Mouse (Mus musculus) forebrain, embryonic 15.5 days (tissue): ENCODE measurements around the gene Itfg2. TPM values are rescaled to one million over a fixed set of nuclear protein-coding genes. Genes with fewer than 3 reads are reported as not detected.

Source experiments
- ATAC-seq: fragments of 200-750 bp; cut with Nextera tagmentation; replicated peaks from 2 replicates; pipeline ENCODE4 v1.8.0; 2017; ENCODE audit warnings: mild to moderate bottlenecking, moderate TSS enrichment, moderate library complexity
- H3K27ac ChIP-seq: fragments of 300-500 bp; sonication (generic); replicated peaks from 2 replicates; pipeline ENCODE4 v1.5.1; 2015; ENCODE audit warnings: mild to moderate bottlenecking, inconsistent platforms
- H3K27me3 ChIP-seq: fragments of 300-500 bp; sonication (generic); 2 replicates; pipeline ENCODE4 v1.6.1; 2015; ENCODE audit warnings: inconsistent platforms
- H3K36me3 ChIP-seq: fragments of 300-500 bp; sonication (generic); 2 replicates; pipeline ENCODE4 v1.6.1; 2015; ENCODE audit warnings: mild to moderate bottlenecking, inconsistent platforms
- H3K4me1 ChIP-seq: fragments of 300-500 bp; sonication (generic); 2 replicates; pipeline ENCODE4 v1.6.1; 2015; ENCODE audit warnings: inconsistent platforms
- H3K4me2 ChIP-seq: fragments of 300-500 bp; sonication (generic); replicated peaks from 2 replicates; pipeline ENCODE4 v1.6.1; 2015; ENCODE audit warnings: mild to moderate bottlenecking, inconsistent platforms
- H3K4me3 ChIP-seq: fragments of 300-500 bp; sonication (generic); 2 replicates; pipeline ENCODE4 v1.5.1; 2015; ENCODE audit warnings: mild to moderate bottlenecking, inconsistent platforms
- H3K9ac ChIP-seq: fragments of 300-500 bp; sonication (generic); replicated peaks from 2 replicates; pipeline ENCODE4 v1.6.1; 2015; ENCODE audit warnings: mild to moderate bottlenecking, inconsistent platforms
- H3K9me3 ChIP-seq: fragments of 300-500 bp; sonication (generic); 2 replicates; pipeline ENCODE4 v1.6.1; 2016; ENCODE audit warnings: inconsistent platforms
- WGBS: fragments of 180-500 bp; shearing (Covaris S2); methylation state at CpG from one replicate; pipeline ENCODE4 v1.1.7; 2015; ENCODE audit warnings: mixed read lengths; 5-methylcytosine and 5-hydroxymethylcytosine counted together
- polyA plus RNA-seq: library from polyadenylated mRNA; unstranded; fragments of >200 nt; fragmentation: Nextera tagmentation; extraction: Ambion mirVana; gene quantifications from 2 replicates; pipeline ENCODE4 v1.2.1, GENCODE M21; 2015

The Itfg2 gene
- polyA plus RNA-seq, 1 experiment from 2014 or later: 40.5 TPM

- no peaks in the 10 kb centered on the region for H3K27me3 ChIP-seq
- H3K4me1 ChIP-seq: no peaks in the 10 kb centered on the region
- WGBS: 74% methylated on average over 12 of the region's 12 CpGs
- H3K27ac ChIP-seq: no peak overlapping the region
- H3K9me3 ChIP-seq: no peaks in the 10 kb centered on the region
- H3K9ac ChIP-seq: no peak overlapping the region
- no peak for ATAC-seq
- H3K4me2 ChIP-seq: no peak overlapping the region
- no peak overlapping the region for H3K4me3 ChIP-seq
- no peaks in the 10 kb centered on the region for H3K36me3 ChIP-seq
These were observed 31.3 kb upstream of the Itfg2 start for GRCm38 (mm10) chr6:128455835-128456605.

DNA sequence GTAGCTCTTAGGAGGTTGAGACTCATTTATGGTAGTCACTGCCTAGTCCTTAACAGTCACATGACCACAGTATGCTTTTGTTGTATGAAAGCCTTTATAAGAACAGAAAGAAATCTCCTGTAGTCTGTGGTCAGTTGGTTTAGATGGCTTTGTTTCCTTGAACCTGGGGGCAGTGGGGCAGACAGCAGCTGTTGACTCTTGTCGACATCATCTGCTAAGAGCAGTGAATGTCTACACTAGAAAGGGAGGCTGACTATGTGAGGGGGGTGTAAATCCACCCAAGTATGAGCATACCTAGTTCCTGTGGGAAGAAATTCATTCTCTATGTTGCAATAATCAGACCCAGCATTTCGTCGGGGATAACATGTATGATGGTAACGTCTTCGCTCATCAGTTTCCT, 22.3 kb upstream of the Itfg2 start:
- peaks cover 6% of the 10 kb centered on the region; the same call in 1 of the 2 replicates for H3K4me1 ChIP-seq
- no peaks in the 10 kb centered on the region for H3K9me3 ChIP-seq
- H3K36me3 ChIP-seq: no peaks in the 10 kb centered on the region
- 96% methylated on average over 5 of the region's 5 CpGs for WGBS
- no peak overlapping the region for H3K27ac ChIP-seq
- no peak overlapping the region for H3K9ac ChIP-seq
- no peak overlapping the region for H3K4me2 ChIP-seq
- no peaks in the 10 kb centered on the region for H3K27me3 ChIP-seq
- no peak for ATAC-seq
- H3K4me3 ChIP-seq: no peak overlapping the region

- Histone ChIP-seq H3K9ac (no peak overlapping the region), H3K4me2 (peak overlapping the region; percentile 24; the same call in 1 of the 2 replicates), H3K4me3 (no peak overlapping the region), H3K27me3 (no peaks in the 10 kb centered on the region), H3K4me1 (peaks cover 6% of the 10 kb centered on the region; the same call in 1 of the 2 replicates), H3K36me3 (no peaks in the 10 kb centered on the region), H3K27ac (no peak overlapping the region), H3K9me3 (no peaks in the 10 kb centered on the region)
- ATAC-seq: peak; percentile 79
- WGBS: 12% methylated on average over 14 of the region's 14 CpGs
These were observed 21.2 kb upstream of the Itfg2 start for GRCm38 (mm10) chr6:128445761-128446535.

DNA sequence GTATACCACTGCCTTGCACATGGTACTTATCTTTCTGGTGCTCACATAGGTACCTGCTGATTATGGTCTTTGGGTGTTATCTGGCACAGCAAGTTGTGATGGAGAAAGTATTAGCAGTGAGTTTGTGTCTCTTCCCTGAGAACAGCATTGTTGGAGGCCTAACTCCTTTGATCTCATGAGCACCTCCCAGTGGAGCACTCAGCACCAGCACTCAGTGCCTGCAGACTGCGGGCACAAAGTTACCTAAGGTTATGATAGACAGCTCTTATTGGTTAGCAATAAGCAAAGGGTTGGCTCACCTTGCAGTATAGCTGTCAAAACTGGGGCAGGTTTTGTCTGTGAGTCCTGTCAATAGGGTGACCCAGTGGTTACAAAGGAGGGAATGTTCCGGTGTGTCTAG, 15.5 kb upstream of the Itfg2 start:
- Histone ChIP-seq H3K4me3 (no peak overlapping the region), H3K4me1 (peaks cover 17% of the 10 kb centered on the region), H3K27ac (no peak overlapping the region), H3K9ac (no peak overlapping the region), H3K27me3 (no peaks in the 10 kb centered on the region), H3K4me2 (no peak overlapping the region), H3K36me3 (peaks cover 8% of the 10 kb centered on the region), H3K9me3 (no peaks in the 10 kb centered on the region)
- no peak for ATAC-seq
- 92% methylated on average over 2 of the region's 2 CpGs for WGBS

DNA sequence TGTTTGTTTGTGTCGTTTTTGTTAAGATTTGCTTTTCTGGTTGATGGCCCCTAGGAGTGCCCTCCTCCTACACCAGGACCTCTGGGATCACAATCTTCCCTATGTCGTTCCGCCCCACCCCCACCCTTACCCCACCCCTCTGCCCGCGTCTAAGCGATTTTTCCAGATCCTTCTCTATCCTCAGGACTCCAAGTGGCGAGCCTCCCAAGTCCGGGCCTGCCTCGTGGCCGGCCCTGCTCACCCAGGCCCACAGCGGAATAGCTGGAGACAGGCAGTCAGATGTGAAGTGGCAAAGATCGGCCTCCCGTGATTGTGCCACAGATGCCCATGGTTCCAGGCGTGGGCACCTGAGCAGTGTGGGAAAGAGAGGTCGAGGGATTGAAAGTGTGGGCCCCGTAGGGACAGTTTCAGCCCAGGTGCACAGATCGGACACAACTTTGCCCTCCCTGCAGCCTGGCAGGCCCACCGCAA, 14.2 kb upstream of the Itfg2 start:
- peak; percentile 57 for ATAC-seq
- H3K9ac ChIP-seq: peak overlapping the region; percentile 39; the same call in 1 of the 2 replicates
- 30% methylated on average over 18 of the region's 18 CpGs for WGBS
- peaks cover 21% of the 10 kb centered on the region for H3K36me3 ChIP-seq
- peaks cover 17% of the 10 kb centered on the region for H3K4me1 ChIP-seq
- H3K4me2 ChIP-seq: peak overlapping the region; percentile 46
- peak overlapping the region; percentile 98 for H3K4me3 ChIP-seq
- no peaks in the 10 kb centered on the region for H3K9me3 ChIP-seq
- H3K27ac ChIP-seq: peak overlapping the region; percentile 20; the same call in 1 of the 2 replicates
- H3K27me3 ChIP-seq: no peaks in the 10 kb centered on the region

DNA sequence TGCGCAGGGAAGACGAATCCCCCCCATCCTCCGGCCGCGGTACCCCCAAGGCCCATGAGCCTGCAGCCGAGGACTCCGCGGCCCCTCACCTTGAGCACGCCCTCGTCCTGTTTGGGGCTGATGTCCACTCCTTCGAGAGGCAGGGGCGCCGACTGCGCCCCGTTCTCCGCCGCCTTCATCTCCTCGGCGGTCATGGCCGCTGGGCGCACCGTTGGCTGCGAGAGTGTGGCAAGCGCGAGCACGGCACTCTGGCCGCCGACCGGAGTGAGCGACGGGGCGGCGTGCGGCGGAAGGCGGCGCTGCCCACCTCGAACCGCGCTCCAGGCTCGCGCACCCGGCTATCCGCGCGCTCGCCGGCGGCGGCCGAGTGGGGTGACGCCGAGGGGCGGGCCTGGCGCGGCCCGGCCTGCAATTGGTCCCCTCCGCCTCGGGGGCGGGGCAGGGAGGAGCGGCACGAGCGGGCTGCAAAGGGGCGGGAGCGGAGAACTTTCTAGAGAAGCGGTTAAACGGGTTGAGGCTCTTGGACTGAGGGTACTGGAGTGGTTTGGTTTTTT, 13.7 kb upstream of the Itfg2 start, which contains the start of gene Fkbp4:
Gene Fkbp4, minus strand, starts transcription at position 361 of the 554 bp plus-strand sequence.
- H3K4me3 ChIP-seq: peak within 1 kb of the TSS; percentile 98
- H3K27me3 ChIP-seq: no peaks in the 10 kb centered on the region
- peak; percentile 94 for ATAC-seq
- under 1% methylated on average over 67 of the region's 67 CpGs for WGBS
- peaks cover 26% of the 10 kb centered on the region for H3K36me3 ChIP-seq
- no peaks in the 10 kb centered on the region for H3K9me3 ChIP-seq
- H3K4me1 ChIP-seq: peaks cover 17% of the 10 kb centered on the region
- H3K9ac ChIP-seq: peak within 1 kb of the TSS; percentile 98
- peak within 1 kb of the TSS; percentile 94 for H3K27ac ChIP-seq
- peak within 1 kb of the TSS; percentile 46 for H3K4me2 ChIP-seq

- Histone ChIP-seq H3K9me3 (no peaks in the 10 kb centered on the region), H3K4me2 (peak overlapping the region; percentile 46), H3K27me3 (no peaks in the 10 kb centered on the region), H3K4me3 (peak overlapping the region; percentile 98), H3K27ac (peak overlapping the region; percentile 94), H3K9ac (peak overlapping the region; percentile 98), H3K4me1 (peaks cover 17% of the 10 kb centered on the region), H3K36me3 (peaks cover 32% of the 10 kb centered on the region)
- under 1% methylated on average over 52 of the region's 52 CpGs for WGBS
- ATAC-seq: peak; percentile 74
These were observed 13.1 kb upstream of the Itfg2 start for GRCm38 (mm10) chr6:128437731-128438316.

GRCm38 (mm10) chr6:128437288-128437687, 12.6 kb upstream of the Itfg2 start:
- Histone ChIP-seq H3K4me3 (peak overlapping the region; percentile 98), H3K4me1 (peaks cover 17% of the 10 kb centered on the region), H3K36me3 (peaks cover 37% of the 10 kb centered on the region), H3K4me2 (peak overlapping the region; percentile 46), H3K27ac (peak overlapping the region; percentile 94), H3K9ac (peak overlapping the region; percentile 98), H3K27me3 (no peaks in the 10 kb centered on the region), H3K9me3 (no peaks in the 10 kb centered on the region)
- ATAC-seq: 0 out of 2 replicates have a peak, but pooled peaks have one; percentile 1
- WGBS: 3% methylated on average over 10 of the region's 10 CpGs

GRCm38 (mm10) chr6:128436356-128437005, 11.8 kb upstream of the Itfg2 start:
- Histone ChIP-seq H3K27me3 (no peaks in the 10 kb centered on the region), H3K4me3 (peak overlapping the region; percentile 98), H3K36me3 (peaks cover 45% of the 10 kb centered on the region), H3K27ac (no peak overlapping the region), H3K4me2 (peak overlapping the region; percentile 46), H3K9ac (peak overlapping the region; percentile 98), H3K9me3 (no peaks in the 10 kb centered on the region), H3K4me1 (peaks cover 17% of the 10 kb centered on the region)
- no peak for ATAC-seq
- 83% methylated on average over 8 of the region's 8 CpGs for WGBS

- no peak for ATAC-seq
- 77% methylated on average over 5 of the region's 5 CpGs for WGBS
These were observed 10.7 kb upstream of the Itfg2 start for GRCm38 (mm10) chr6:128435474-128435873.

DNA sequence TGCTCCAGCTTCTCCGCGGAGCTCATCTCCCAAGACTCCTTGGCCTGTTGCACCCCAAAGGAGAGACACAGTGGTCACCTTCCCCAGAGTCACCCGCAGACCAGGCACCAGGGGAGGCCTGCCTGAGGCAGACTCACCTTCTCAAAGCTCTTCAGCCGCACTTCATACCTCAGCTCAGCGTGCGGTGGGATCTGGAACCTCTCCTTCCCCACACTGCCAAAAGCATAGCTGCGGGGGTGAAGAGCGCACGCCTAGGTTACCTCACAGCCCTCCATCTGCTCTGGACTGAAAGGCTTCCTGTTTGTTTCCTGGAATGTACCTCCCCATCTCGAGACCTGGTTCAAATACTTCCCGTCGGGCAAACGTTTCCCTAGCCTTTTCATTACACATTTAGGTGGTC, 8.8 kb upstream of the Itfg2 start:
- no peak for ATAC-seq
- whole genome bisulfite sequencing: 94% methylated on average over 13 of the region's 13 CpGs
- H3K4me1 ChIP-seq: peaks cover 12% of the 10 kb centered on the region

More at GRCm38 (mm10) chr6:128435474-128435873, 10.7 kb upstream of the Itfg2 start:
- Histone ChIP-seq H3K4me2 (no peak overlapping the region), H3K9ac (no peak overlapping the region), H3K36me3 (peaks cover 53% of the 10 kb centered on the region), H3K27me3 (no peaks in the 10 kb centered on the region), H3K27ac (no peak overlapping the region), H3K9me3 (no peaks in the 10 kb centered on the region), H3K4me1 (peaks cover 17% of the 10 kb centered on the region), H3K4me3 (no peak overlapping the region)

More for the DNA sequence above, 8.8 kb upstream of the Itfg2 start:
- Histone ChIP-seq H3K27me3 (no peaks in the 10 kb centered on the region), H3K9me3 (no peaks in the 10 kb centered on the region), H3K4me2 (no peak overlapping the region), H3K9ac (no peak overlapping the region), H3K36me3 (peaks cover 72% of the 10 kb centered on the region), H3K4me3 (no peak overlapping the region), H3K27ac (no peak overlapping the region)
